Mouse (Mus musculus) megakaryocyte, embryonic 14.5 days (primary cell): ENCODE measurements around the gene Crtc2. TPM values are rescaled to one million over a fixed set of nuclear protein-coding genes. Genes with fewer than 3 reads are reported as not detected.
A peak's percentile ranks its signal among the peaks of the same experiment; 100 is the strongest.
"Not testable (repeated sequence)": the region's sequence is repeated elsewhere in the genome, so short reads cannot be mapped to it uniquely, and the experiment has no call there.

ENCODE experiments used
- H3K27me3 ChIP-seq: replicated peaks from 2 replicates; pipeline ENCODE3; 2012; ENCODE audit warnings: inconsistent platforms
- H3K36me3 ChIP-seq: replicated peaks from 2 replicates; pipeline ENCODE3; 2012; ENCODE audit warnings: low read length, inconsistent platforms, mixed read lengths
- H3K4me1 ChIP-seq: 2 replicates; pipeline ENCODE4 v1.6.1; 2012; ENCODE audit warnings: inconsistent platforms
- H3K4me3 ChIP-seq: replicated peaks from 2 replicates; pipeline ENCODE3; 2012; ENCODE audit warnings: moderate library complexity, mild to moderate bottlenecking, inconsistent platforms
- H3K9me3 ChIP-seq: 2 replicates; pipeline ENCODE4 v1.6.1; 2012; ENCODE audit warnings: inconsistent platforms
- FLI1 ChIP-seq: IDR thresholded peaks from 2 replicates; pipeline ENCODE4 v1.6.1; 2012; ENCODE audit warnings: low read length, inconsistent platforms, mixed read lengths
- GATA1 ChIP-seq: IDR thresholded peaks from 3 replicates; pipeline ENCODE4 v1.6.1; 2012; ENCODE audit warnings: mixed read lengths, low read length, inconsistent platforms, borderline replicate concordance
- polyA plus RNA-seq: library from polyadenylated mRNA; stranded (reverse); fragments of >175 nt; gene quantifications from 2 replicates; pipeline ENCODE4 v1.2.3, GENCODE M21; 2012; ENCODE audit warnings: low replicate concordance; ENCODE audit not compliant: insufficient read depth

Gene Crtc2
- polyA plus RNA-seq, 1 experiment, result 53.7 TPM

GRCm38 (mm10) chr3:90242984-90243775, 10.8 kb upstream of the Crtc2 start, which contains the start of gene Creb3l4:
TSS of gene Creb3l4 (minus strand) at chr3:90243512.
- TF ChIP-seq FLI1, result no peak
- TF ChIP-seq GATA1, result no peak
- peaks cover 43% of the 10 kb centered on the region for H3K4me1 ChIP-seq
- peaks cover 3% of the 10 kb centered on the region for H3K27me3 ChIP-seq
- H3K9me3 ChIP-seq, result no peaks in the 10 kb centered on the region
- H3K4me3 ChIP-seq, result no peak within 1 kb of the TSS
- no peaks in the 10 kb centered on the region for H3K36me3 ChIP-seq

- peaks cover 56% of the 10 kb centered on the region for H3K4me1 ChIP-seq
- no peaks in the 10 kb centered on the region for H3K9me3 ChIP-seq
- no peak for TF ChIP-seq GATA1
- no peak for TF ChIP-seq FLI1
- peak overlapping the region; percentile 33 for H3K4me3 ChIP-seq
- H3K36me3 ChIP-seq, result peaks cover 11% of the 10 kb centered on the region
- no peaks in the 10 kb centered on the region for H3K27me3 ChIP-seq
Measured at GRCm38 (mm10) chr3:90245406-90245805, 8.6 kb upstream of the Crtc2 start.

GRCm38 (mm10) chr3:90247630-90247959, 6.4 kb upstream of the Crtc2 start:
- H3K27me3 ChIP-seq, result no peaks in the 10 kb centered on the region
- no peaks in the 10 kb centered on the region for H3K9me3 ChIP-seq
- peaks cover 57% of the 10 kb centered on the region for H3K4me1 ChIP-seq
- TF ChIP-seq GATA1, result no peak
- TF ChIP-seq FLI1, result no peak
- peak overlapping the region; percentile 98 for H3K4me3 ChIP-seq
- peaks cover 26% of the 10 kb centered on the region for H3K36me3 ChIP-seq

- Histone ChIP-seq H3K27me3 (no peaks in the 10 kb centered on the region), H3K4me3 (peak within 1 kb of the TSS; percentile 98), H3K36me3 (peaks cover 26% of the 10 kb centered on the region), H3K9me3 (no peaks in the 10 kb centered on the region), H3K4me1 (peaks cover 57% of the 10 kb centered on the region)
- TF ChIP-seq FLI1 (no peak), GATA1 (no peak)
Measured at GRCm38 (mm10) chr3:90247960-90248745, 5.8 kb upstream of the Crtc2 start, which contains the start of gene Slc39a1. TSS of gene Slc39a1 (plus strand) at chr3:90248172.

GRCm38 (mm10) chr3:90248746-90249100, 5.2 kb upstream of the Crtc2 start:
- peak overlapping the region; percentile 98 for H3K4me3 ChIP-seq
- H3K36me3 ChIP-seq, result peaks cover 26% of the 10 kb centered on the region
- H3K9me3 ChIP-seq, result no peaks in the 10 kb centered on the region
- H3K27me3 ChIP-seq, result no peaks in the 10 kb centered on the region
- TF ChIP-seq GATA1, result no peak
- TF ChIP-seq FLI1, result no peak
- peaks cover 53% of the 10 kb centered on the region for H3K4me1 ChIP-seq

- H3K27me3 ChIP-seq, result no peaks in the 10 kb centered on the region
- H3K36me3 ChIP-seq, result peaks cover 27% of the 10 kb centered on the region
- TF ChIP-seq FLI1 (no peak), GATA1 (no peak)
- H3K9me3 ChIP-seq, result no peaks in the 10 kb centered on the region
- peaks cover 49% of the 10 kb centered on the region for H3K4me1 ChIP-seq
- no peak overlapping the region for H3K4me3 ChIP-seq
Measured at GRCm38 (mm10) chr3:90250791-90251190, 3.2 kb upstream of the Crtc2 start.

- H3K27me3 ChIP-seq, H3K9me3 ChIP-seq, H3K4me3 ChIP-seq: not testable (repeated sequence)
- peaks cover 51% of the 10 kb centered on the region for H3K4me1 ChIP-seq
- H3K36me3 ChIP-seq, result peaks cover 37% of the 10 kb centered on the region
Measured at GRCm38 (mm10) chr3:90251731-90252226, 2.2 kb upstream of the Crtc2 start.

GRCm38 (mm10) chr3:90252659-90253058, 1.3 kb upstream of the Crtc2 start:
- H3K9me3 ChIP-seq, H3K27me3 ChIP-seq, H3K4me3 ChIP-seq: not testable (repeated sequence)
- Histone ChIP-seq H3K36me3 (peaks cover 46% of the 10 kb centered on the region), H3K4me1 (peaks cover 55% of the 10 kb centered on the region)

GRCm38 (mm10) chr3:90253174-90253573, 789 bp upstream of the Crtc2 start:
- H3K4me3 ChIP-seq, H3K27me3 ChIP-seq, H3K9me3 ChIP-seq: not testable (repeated sequence)
- peaks cover 55% of the 10 kb centered on the region for H3K4me1 ChIP-seq
- peaks cover 51% of the 10 kb centered on the region for H3K36me3 ChIP-seq

GRCm38 (mm10) chr3:90254419-90255193, 643 bp downstream of the Crtc2 start:
- H3K36me3 ChIP-seq, result peaks cover 60% of the 10 kb centered on the region
- peak overlapping the region; percentile 96 for H3K4me3 ChIP-seq
- TF ChIP-seq GATA1 (no peak), FLI1 (no peak)
- no peaks in the 10 kb centered on the region for H3K27me3 ChIP-seq
- H3K4me1 ChIP-seq, result peaks cover 43% of the 10 kb centered on the region
- H3K9me3 ChIP-seq, result no peaks in the 10 kb centered on the region
